Mouse (Mus musculus) intestine, embryonic 16.5 days (tissue): ENCODE measurements around the gene Fam161a. TPM values are rescaled to one million over a fixed set of nuclear protein-coding genes. Genes with fewer than 3 reads are reported as not detected.

ENCODE experiments used
- ATAC-seq: fragments of 200-750 bp; cut with Nextera tagmentation; 2 replicates; pipeline ENCODE4 v1.8.0; 2017; ENCODE audit warnings: moderate TSS enrichment, moderate library complexity
- H3K27ac ChIP-seq: fragments of 300-500 bp; sonication (generic); 2 replicates; pipeline ENCODE4 v1.5.1; 2014; ENCODE audit warnings: mild to moderate bottlenecking, low read length
- H3K27me3 ChIP-seq: fragments of 300-500 bp; sonication (generic); replicated peaks from 2 replicates; pipeline ENCODE4 v1.6.1; 2014; ENCODE audit warnings: low read length, control low read depth, mixed read lengths; ENCODE audit not compliant: control insufficient read depth, insufficient read depth
- H3K36me3 ChIP-seq: fragments of 300-500 bp; sonication (generic); 2 replicates; pipeline ENCODE4 v1.6.1; 2014; ENCODE audit warnings: low read length, control low read depth; ENCODE audit not compliant: control insufficient read depth, insufficient read depth
- H3K4me1 ChIP-seq: fragments of 300-500 bp; sonication (generic); 2 replicates; pipeline ENCODE4 v1.6.1; 2014; ENCODE audit warnings: low read length, control low read depth, mixed read lengths; ENCODE audit not compliant: control insufficient read depth, insufficient read depth
- H3K4me2 ChIP-seq: fragments of 300-500 bp; sonication (generic); 2 replicates; pipeline ENCODE4 v1.6.1; 2014; ENCODE audit warnings: low read depth, low read length, control low read depth
- H3K4me3 ChIP-seq: fragments of 300-500 bp; sonication (generic); 2 replicates; pipeline ENCODE4 v1.5.1; 2014; ENCODE audit warnings: mild to moderate bottlenecking, low read length
- H3K9ac ChIP-seq: fragments of 300-500 bp; sonication (generic); 2 replicates; pipeline ENCODE4 v1.6.1; 2014; ENCODE audit warnings: low read depth, low read length
- H3K9me3 ChIP-seq: fragments of 300-500 bp; sonication (generic); 2 replicates; pipeline ENCODE4 v1.6.1; 2016; ENCODE audit warnings: low read length, control low read depth; ENCODE audit not compliant: control insufficient read depth
- WGBS: fragments of 180-500 bp; shearing (Covaris S2); extraction: QIAGEN DNeasy Blood & Tissue Kit; methylation state at CpG from one replicate; pipeline ENCODE4 v1.1.7; 2014; 5-methylcytosine and 5-hydroxymethylcytosine counted together
- polyA plus RNA-seq: library from polyadenylated mRNA; unstranded; fragments of >200 nt; fragmentation: Nextera tagmentation; extraction: Ambion mirVana; gene quantifications from 2 replicates; pipeline ENCODE4 v1.2.1, GENCODE M21; 2015

Gene Fam161a
- polyA plus RNA-seq, 1 experiment from 2014 or later, result 2.7 TPM

- H3K9ac ChIP-seq, result no peak overlapping the region
- H3K9me3 ChIP-seq, result no peaks in the 10 kb centered on the region
- H3K27ac ChIP-seq, result no peak overlapping the region
- H3K4me3 ChIP-seq, result no peak overlapping the region
- H3K4me1 ChIP-seq, result no peaks in the 10 kb centered on the region
- 80% methylated on average over 2 of the region's 2 CpGs for WGBS
- H3K36me3 ChIP-seq, result no peaks in the 10 kb centered on the region
- no peak overlapping the region for H3K4me2 ChIP-seq
- no peak for ATAC-seq
- H3K27me3 ChIP-seq, result no peaks in the 10 kb centered on the region
Observed at GRCm38 (mm10) chr11:23023155-23023554, 15.8 kb downstream of the Fam161a start.

DNA sequence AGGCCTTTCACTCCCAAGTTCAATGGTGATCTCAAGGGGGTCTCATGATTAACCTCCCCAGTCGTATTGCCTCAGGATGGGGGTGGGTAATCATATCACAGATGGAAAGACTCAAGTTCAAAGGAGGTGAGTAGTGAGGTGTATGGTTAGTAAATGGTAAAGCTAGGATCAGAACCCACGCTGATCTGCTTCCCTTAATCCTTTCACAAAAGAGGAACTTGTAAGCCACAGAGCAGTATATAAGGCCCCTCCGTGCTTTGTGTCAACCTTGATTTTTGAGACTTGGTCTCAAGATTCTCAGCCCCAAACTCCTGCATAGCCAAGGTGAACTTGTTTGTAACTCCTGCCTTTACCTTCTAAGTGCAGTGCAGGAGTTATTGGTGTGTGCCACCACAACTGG lies 16.8 kb downstream of the Fam161a start:
- 78% methylated on average over 3 of the region's 3 CpGs for WGBS
- ATAC-seq, result no peak
- no peaks in the 10 kb centered on the region for H3K4me1 ChIP-seq

GRCm38 (mm10) chr11:23028957-23029356 lies 21.6 kb downstream of the Fam161a start:
- 0 out of 2 replicates have a peak, but pooled peaks cover 2% of the 10 kb centered on the region for H3K4me1 ChIP-seq
- no peaks in the 10 kb centered on the region for H3K9me3 ChIP-seq
- H3K4me2 ChIP-seq, result no peak overlapping the region
- 30% methylated on average over 3 of the region's 3 CpGs for WGBS
- H3K27me3 ChIP-seq, result no peaks in the 10 kb centered on the region
- no peak overlapping the region for H3K9ac ChIP-seq
- no peak overlapping the region for H3K27ac ChIP-seq
- H3K36me3 ChIP-seq, result no peaks in the 10 kb centered on the region
- peak; percentile 96 for ATAC-seq
- H3K4me3 ChIP-seq, result no peak overlapping the region

More for the DNA sequence above, 16.8 kb downstream of the Fam161a start:
- H3K36me3 ChIP-seq, result no peaks in the 10 kb centered on the region
- H3K4me3 ChIP-seq, result no peak overlapping the region
- H3K27me3 ChIP-seq, result no peaks in the 10 kb centered on the region
- no peak overlapping the region for H3K4me2 ChIP-seq
- H3K9ac ChIP-seq, result no peak overlapping the region
- no peak overlapping the region for H3K27ac ChIP-seq
- no peaks in the 10 kb centered on the region for H3K9me3 ChIP-seq

- ATAC-seq, result peak; percentile 51
- no peak overlapping the region for H3K4me2 ChIP-seq
- no peak overlapping the region for H3K4me3 ChIP-seq
- H3K27ac ChIP-seq, result no peak overlapping the region
- no peaks in the 10 kb centered on the region for H3K9me3 ChIP-seq
- no peak overlapping the region for H3K9ac ChIP-seq
- 70% methylated on average over 6 of the region's 6 CpGs for WGBS
- 0 out of 2 replicates have a peak, but pooled peaks cover 2% of the 10 kb centered on the region for H3K4me1 ChIP-seq
- H3K27me3 ChIP-seq, result no peaks in the 10 kb centered on the region
- no peaks in the 10 kb centered on the region for H3K36me3 ChIP-seq
Observed at GRCm38 (mm10) chr11:23029399-23029798, 22.1 kb downstream of the Fam161a start.

GRCm38 (mm10) chr11:23047252-23047651 lies 39.9 kb downstream of the Fam161a start:
- Histone ChIP-seq H3K4me2 (no peak overlapping the region; the same call in 1 of the 2 replicates), H3K4me3 (no peak overlapping the region), H3K27me3 (no peaks in the 10 kb centered on the region), H3K27ac (no peak overlapping the region), H3K4me1 (peaks cover 3% of the 10 kb centered on the region; the same call in 1 of the 2 replicates), H3K9ac (no peak overlapping the region), H3K36me3 (no peaks in the 10 kb centered on the region), H3K9me3 (no peaks in the 10 kb centered on the region)
- ATAC-seq, result peak; percentile 65; the same call in 1 of the 2 replicates
- WGBS, result 39% methylated on average over 5 of the region's 5 CpGs

DNA sequence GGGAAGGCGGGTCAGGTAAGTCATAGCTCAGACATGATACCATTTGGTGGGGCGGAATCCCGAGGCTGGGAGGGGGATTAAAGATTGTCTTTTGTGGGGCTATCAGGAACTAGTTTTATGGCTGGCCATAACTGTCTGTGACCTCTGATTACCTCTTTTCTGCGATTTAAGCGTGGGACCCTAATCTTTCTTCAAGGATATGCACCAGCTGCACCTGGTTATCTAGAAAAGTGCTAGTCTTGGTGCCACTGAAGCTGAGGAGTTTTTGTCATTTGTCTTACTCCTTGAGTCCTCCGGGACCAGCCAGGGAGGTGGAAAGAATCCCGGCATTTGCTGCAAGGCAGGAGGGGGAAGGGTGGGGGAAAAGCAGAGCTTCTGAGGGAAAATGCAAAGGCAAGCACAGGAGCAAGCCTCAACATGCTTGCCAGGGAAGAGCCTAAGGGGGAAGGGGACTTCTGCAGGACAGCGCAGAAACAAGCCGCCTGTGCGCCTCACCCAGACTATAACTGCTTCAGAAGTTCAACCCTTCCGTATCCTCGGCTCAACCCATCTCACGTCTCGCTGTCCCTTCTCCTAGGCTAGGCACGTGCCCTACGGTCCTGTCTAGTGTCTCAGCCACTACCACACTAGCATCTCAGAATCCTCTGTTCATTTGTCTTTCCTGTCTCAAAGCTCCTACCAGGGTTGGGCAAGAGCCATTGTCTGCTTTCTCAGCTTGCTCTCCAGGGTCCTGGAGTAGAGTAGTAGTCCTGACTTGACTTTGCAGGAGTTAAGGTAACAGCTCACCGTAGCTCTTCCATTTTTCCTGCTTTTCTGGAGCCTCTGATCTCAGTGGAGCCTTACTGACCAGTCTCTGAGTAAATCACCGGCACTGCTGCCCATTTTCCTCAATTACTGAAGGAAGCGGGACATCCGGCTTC lies 40.6 kb downstream of the Fam161a start:
- peaks cover 3% of the 10 kb centered on the region; the same call in 1 of the 2 replicates for H3K4me1 ChIP-seq
- H3K9me3 ChIP-seq, result no peaks in the 10 kb centered on the region
- no peaks in the 10 kb centered on the region for H3K27me3 ChIP-seq
- H3K36me3 ChIP-seq, result no peaks in the 10 kb centered on the region
- 25% methylated on average over 20 of the region's 20 CpGs for WGBS
- peak overlapping the region; percentile 21 for H3K4me2 ChIP-seq
- H3K9ac ChIP-seq, result no peak overlapping the region
- ATAC-seq, result peak; percentile 64
- H3K27ac ChIP-seq, result no peak overlapping the region
- H3K4me3 ChIP-seq, result no peak overlapping the region

- Histone ChIP-seq H3K4me1 (peaks cover 3% of the 10 kb centered on the region; the same call in 1 of the 2 replicates), H3K27ac (no peak overlapping the region), H3K4me3 (no peak overlapping the region), H3K9ac (no peak overlapping the region), H3K36me3 (no peaks in the 10 kb centered on the region), H3K4me2 (no peak overlapping the region), H3K9me3 (no peaks in the 10 kb centered on the region), H3K27me3 (no peaks in the 10 kb centered on the region)
- ATAC-seq, result no peak
Observed at GRCm38 (mm10) chr11:23049642-23050041, 42.3 kb downstream of the Fam161a start.

GRCm38 (mm10) chr11:23052353-23052752 lies 45.0 kb downstream of the Fam161a start:
- no peak overlapping the region for H3K9ac ChIP-seq
- peaks cover 3% of the 10 kb centered on the region; the same call in 1 of the 2 replicates for H3K4me1 ChIP-seq
- H3K4me2 ChIP-seq, result no peak overlapping the region
- H3K9me3 ChIP-seq, result no peaks in the 10 kb centered on the region
- H3K27me3 ChIP-seq, result no peaks in the 10 kb centered on the region
- H3K27ac ChIP-seq, result no peak overlapping the region
- peak; percentile 38; the same call in 1 of the 2 replicates for ATAC-seq
- no peak overlapping the region for H3K4me3 ChIP-seq
- WGBS, result 51% methylated on average over 4 of the region's 4 CpGs
- H3K36me3 ChIP-seq, result no peaks in the 10 kb centered on the region

- Histone ChIP-seq H3K4me2 (no peak overlapping the region), H3K4me3 (no peak overlapping the region), H3K4me1 (no peaks in the 10 kb centered on the region), H3K36me3 (no peaks in the 10 kb centered on the region), H3K9me3 (no peaks in the 10 kb centered on the region), H3K27me3 (no peaks in the 10 kb centered on the region), H3K9ac (no peak overlapping the region), H3K27ac (no peak overlapping the region)
- 74% methylated on average over 6 of the region's 6 CpGs for whole genome bisulfite sequencing
- no peak for ATAC-seq
Observed at GRCm38 (mm10) chr11:23063153-23063552, 55.8 kb downstream of the Fam161a start.
